Mouse (Mus musculus): Measurements from ENCODE around the gene Rgs13. TPM values are rescaled to one million over a fixed set of nuclear protein-coding genes. Genes with fewer than 3 reads are reported as not detected.

Rgs13 gene
- total RNA-seq (2021) = not detected

DNA sequence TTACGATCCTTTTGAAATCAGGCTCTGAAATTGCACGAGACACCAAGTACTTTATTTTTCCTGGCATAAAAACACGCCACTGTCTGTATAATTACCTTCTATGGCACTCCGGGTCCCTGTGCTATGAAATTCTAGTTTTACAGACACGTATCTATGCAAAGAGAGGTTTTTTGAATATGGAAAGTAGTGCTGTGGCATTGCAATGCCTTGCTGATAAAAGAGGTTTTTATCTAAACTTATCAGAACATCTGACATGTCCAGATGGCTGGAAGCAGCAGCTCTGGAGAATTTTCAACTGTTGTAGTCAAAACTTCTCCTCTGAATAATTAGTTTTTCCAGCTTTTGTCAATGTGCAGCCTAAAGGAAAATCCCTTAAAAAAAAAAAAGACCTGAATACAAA is at the start of gene Rgs13:
Gene Rgs13 (minus strand): TSS at position 207 of the 400 bp plus-strand sequence.
- no peak for DNase-seq
- intact Hi-C loops (cut with DNase I) = no loop called here

DNA sequence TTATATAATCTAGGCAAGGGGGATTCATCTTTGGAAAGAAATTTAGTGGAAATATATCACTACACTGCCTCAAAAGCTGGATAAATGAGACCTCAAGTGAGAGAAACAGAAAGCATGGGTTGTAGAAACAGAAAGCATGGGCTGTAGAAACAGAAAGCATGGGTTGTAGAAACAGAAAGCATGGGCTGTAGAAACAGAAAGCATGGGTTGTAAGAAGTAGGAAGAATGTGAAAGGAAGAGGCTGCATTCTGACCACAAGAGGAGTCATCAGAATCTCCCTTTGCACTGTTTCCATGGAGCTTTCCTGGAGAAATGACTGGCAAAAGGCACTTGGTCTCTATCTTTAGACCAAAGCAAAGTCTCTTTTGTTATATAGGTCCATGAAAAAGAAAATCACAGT is 38.1 kb upstream of the Rgs13 start:
- no peak for DNase-seq
- intact Hi-C loops (cut with DNase I) = no loop called here

DNA sequence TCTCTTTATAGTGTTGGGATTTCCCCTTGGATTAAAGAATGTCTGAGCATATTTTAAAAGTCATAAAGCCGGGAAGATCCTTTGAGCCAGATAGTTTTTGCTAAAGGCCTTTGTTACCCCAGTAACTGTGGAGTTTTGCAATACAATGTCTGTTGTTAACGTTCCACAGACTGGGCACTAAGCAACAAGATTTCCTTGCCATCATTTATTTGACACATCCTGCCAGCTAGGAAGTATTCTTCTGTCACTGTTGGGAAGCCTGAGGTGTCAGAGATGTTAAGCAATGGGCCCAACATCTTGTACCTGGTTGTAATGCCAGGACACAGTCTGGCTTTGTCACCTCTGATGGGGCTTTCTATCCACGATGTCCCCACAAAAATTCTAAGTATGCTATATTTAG is 33.7 kb upstream of the Rgs13 start:
- DNase-seq = no peak
- intact Hi-C loops (cut with DNase I) = no loop called here

DNA sequence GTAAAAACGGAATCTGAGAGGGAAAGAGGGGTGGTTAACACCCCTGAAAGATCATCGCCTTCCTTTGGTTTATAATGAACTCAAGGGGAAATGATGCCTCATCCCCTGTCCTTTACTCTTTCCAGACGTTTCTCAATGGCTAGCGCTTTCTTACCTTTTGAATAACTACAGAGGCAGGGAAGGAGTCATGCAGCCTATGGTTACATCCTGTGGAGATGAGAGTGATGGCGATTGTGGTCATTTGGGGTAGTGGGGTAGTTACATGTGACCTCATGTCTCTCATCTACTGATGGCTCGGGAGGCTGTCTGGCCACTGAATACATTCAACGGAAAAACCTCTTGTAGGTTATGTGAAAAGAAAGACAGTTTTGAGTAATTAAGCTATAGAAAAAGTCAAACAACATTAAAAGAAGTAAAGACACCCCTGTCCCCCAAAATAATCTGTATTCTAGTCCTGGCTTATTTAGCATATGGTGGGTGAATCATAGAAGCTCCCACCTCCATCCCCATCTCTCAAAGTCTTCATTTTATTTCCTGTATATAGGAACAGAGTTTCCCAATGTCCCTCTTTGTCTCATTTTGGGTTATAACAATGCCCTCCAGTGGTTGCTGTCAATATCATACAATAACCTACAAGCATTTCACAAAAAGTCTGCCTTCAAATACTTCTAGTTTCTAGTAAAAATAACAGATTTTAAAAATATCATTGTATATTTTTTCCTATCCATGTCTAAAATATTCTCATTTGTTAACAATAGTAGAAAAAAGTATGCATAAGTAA is 29.3 kb upstream of the Rgs13 start:
- intact Hi-C loops (cut with DNase I) = loop anchor here (10.0 kb wide), 1 partner anchor 202 kb away; the partner anchor contains the start of gene Rgs2
- DNase-seq = no peak

DNA sequence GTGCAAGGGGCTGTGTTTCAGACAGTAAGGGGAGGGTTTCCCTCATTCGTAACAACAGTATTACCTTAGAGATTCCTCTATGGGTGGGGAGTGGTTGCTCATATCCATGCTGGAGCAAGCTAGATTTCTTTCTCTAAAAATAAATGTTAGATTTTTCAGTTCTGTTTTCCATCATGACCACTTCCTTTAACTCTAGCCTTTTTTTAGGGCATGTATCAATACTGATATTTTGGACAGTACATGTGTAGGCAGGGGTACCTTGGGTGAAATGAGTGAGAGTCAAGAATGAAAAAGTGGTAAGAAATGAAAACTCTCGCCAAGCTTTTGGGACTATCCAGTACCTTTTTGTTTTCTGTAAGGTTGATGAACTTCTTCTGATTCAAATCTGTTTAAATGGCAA is 27.6 kb upstream of the Rgs13 start:
- intact Hi-C loops (cut with DNase I) = loop anchor here (10.0 kb wide), 1 partner anchor 200 kb away; the partner anchor contains the start of gene Rgs2
- no peak for DNase-seq

DNA sequence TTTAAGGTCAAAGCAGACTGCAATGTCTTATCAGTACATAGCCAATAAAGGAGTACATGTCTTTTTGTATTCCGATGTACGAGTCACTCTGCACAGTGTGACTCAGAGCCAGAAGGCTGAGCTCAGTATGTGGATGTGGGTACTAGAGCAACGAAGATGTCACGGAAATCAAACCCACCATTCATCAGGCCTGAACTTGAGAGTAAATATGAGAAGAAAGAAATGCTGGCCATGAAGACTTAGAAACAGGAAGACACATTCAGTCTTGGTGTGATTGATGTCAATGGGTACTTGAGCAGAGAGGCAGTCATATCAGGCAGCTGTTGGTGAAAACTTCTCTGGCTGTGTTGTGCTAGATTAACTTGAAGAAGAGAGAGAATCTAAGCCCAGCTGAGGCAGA is 25.8 kb upstream of the Rgs13 start:
- intact Hi-C loops (cut with DNase I) = loop anchor here (10.0 kb wide), 1 partner anchor 198 kb away; the partner anchor contains the start of gene Rgs2
- DNase-seq = no peak

DNA sequence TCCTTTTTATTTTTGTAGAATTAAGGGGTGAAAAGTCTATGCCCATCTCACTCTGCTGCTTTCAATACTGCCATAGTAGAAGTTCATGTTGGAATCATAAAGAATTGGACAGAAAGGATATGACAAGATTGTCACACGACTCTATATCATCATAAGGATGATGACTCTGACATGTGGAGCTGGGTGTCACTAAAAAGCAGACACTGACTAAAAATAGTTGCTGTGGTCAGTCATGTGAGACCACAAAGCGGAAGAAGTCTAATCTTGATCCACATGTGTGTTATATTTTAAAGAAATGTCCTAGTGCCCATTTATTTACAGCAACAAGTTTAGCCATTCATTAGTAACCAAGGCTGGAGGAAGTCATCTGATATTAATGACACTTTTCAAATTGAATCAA is 23.3 kb upstream of the Rgs13 start:
- intact Hi-C loops (cut with DNase I) = loop anchor here (10.0 kb wide), 1 partner anchor 196 kb away; the partner anchor contains the start of gene Rgs2
- no peak for DNase-seq

DNA sequence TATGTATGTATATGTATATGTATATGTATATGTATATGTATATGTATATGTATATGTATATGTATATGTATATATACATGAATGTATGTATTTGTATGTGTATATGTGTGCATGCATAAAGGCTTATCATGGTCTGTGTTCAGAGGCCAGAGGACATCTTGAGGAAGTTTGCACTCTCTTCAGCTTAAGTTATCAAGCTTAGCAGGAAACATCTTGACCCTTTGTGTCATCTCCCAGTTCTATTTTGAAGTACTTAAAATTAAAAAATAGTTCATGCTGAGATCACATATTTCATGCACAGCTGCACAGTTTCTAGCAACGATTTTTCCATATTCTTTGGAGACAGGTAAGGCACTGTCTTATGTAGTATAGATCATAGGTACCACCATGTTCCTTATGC is 22.4 kb upstream of the Rgs13 start:
- intact Hi-C loops (cut with DNase I) = loop anchor here (5.0 kb wide), 2 partner anchors 153 to 387 kb away; no protein-coding TSS in a partner anchor
- DNase-seq = no peak

DNA sequence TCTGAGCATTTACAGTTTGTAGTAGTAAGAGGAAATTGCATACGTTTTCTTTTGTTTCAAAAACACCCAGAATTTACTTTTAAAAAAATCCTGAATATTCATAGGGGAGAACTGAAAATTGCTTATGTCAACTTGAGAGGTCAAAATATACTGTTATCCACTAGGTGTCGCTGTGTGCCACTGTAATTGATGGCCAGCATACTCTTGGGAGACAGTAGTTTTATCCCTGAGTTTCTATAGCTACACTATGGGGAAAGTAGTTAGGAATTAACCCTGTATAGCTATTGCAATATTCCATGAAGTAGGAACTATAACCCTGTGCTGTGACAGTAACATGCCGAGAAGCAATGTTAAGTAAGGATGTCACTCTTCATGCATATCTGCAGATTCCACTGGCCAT is 20.5 kb upstream of the Rgs13 start:
- DNase-seq = peak; percentile 15 to 47
- intact Hi-C loops (cut with DNase I) = loop anchor here (1.0 to 5.0 kb wide), 3 partner anchors 155 to 385 kb away; no protein-coding TSS in a partner anchor

DNA sequence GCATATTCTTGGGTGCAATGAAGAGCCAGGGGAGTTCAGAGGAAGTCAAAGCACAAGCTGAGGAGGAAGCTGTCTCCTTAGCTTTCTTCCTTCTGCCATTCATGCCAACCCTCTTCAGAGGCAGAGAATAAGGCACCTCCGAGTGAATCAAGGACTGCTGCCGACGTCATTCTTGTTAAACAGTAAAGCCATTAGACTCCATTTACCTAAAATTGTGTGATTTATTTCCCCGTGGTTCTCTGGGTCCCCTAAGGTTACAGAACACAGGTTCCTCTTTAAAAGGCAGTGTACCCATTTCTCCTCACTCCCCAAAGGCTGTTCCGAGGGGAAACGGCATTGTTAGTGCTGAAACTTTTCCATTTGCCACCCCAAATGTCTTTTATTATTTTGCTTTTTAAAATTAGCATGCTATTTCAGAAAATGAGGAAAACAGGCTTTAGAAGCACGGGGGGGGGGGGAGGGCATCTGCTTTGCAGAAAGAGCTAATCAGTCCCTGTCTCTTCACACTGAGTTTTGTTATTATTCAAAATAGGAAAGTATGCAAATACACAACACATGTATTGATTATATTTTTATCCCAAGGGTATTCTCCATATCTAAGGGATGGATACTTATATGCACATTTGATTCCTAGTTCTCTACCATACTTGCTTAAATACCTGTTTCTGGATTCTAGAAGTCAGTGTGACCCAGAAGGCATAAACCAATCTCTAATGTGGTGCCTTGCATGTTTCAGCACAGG is 9.7 kb upstream of the Rgs13 start:
- intact Hi-C loops (cut with DNase I) = no loop called here
- no peak for DNase-seq

DNA sequence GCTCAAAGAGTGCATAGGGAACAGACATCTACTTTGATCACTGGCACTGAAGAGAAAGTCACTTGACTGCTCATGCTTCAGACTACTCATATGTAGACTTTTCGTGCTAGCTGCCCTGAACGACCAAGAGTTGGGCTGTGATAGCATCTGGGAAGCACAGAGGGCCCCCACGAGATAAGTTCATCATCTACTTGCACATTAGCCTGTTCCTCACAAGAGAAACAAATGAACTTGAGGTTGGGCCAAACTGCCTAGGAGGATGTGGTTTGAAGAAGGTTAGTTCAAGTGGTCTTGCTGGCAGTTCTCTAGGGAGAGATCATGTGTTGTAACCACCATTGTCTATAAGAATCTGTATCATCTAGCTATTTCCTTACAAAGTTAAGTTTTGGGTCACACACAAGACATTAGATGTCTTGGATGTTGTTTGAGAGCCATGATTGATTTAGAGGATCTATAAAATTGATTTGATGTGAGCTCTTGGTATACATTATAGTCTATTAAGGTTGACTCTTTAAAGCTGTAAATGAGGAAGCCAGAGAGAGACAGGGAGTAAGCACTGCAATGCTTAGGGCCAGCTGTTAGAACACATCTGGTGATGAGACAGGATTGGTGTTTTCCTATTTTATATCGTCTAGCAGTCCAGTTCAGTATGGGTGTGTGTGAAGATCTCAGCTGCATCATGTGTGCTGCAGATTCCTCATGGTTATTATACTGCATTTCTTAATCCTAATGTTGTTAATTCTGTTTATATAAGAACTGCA is 8.0 kb upstream of the Rgs13 start:
- no peak for DNase-seq
- intact Hi-C loops (cut with DNase I) = no loop called here

DNA sequence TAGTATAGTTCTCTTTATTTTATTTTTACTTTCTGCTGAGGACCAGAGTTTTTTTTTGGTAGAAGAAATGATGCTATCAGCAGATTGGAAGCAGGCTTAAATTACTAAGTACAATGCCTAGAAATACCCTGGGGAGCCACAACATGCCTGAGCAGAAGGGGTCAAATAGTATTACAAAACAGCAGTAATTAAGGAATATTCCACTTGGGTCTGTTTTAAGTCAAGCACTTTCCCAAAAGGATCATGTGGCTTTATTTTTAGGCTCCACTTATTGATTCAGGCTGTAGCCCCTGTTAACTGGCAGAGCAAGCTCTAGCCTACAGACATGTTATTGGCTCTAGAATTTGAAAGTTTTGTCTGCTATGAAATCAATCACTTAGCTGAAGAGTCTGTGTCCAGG is 6.5 kb upstream of the Rgs13 start:
- intact Hi-C loops (cut with DNase I) = no loop called here
- DNase-seq = no peak

DNA sequence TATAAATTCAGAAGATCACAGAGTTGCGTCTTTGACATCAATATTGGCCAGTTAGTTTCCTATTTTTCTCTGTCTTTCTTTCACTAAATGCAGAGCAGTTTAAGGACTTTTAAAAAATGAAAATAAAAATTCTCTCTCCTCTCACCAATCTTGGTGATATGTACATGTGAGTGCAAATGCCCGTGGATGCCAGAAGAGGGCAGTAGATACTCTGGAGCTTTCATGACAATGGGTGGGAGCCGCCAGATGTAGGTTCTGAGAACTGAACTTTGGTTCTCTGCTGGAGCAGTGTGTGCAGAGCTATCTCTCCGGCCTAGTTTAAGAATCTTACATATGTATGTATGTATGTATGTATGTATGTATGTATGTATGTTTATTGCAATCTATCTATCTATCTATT is 2.4 kb upstream of the Rgs13 start:
- intact Hi-C loops (cut with DNase I) = no loop called here
- DNase-seq = no peak

DNA sequence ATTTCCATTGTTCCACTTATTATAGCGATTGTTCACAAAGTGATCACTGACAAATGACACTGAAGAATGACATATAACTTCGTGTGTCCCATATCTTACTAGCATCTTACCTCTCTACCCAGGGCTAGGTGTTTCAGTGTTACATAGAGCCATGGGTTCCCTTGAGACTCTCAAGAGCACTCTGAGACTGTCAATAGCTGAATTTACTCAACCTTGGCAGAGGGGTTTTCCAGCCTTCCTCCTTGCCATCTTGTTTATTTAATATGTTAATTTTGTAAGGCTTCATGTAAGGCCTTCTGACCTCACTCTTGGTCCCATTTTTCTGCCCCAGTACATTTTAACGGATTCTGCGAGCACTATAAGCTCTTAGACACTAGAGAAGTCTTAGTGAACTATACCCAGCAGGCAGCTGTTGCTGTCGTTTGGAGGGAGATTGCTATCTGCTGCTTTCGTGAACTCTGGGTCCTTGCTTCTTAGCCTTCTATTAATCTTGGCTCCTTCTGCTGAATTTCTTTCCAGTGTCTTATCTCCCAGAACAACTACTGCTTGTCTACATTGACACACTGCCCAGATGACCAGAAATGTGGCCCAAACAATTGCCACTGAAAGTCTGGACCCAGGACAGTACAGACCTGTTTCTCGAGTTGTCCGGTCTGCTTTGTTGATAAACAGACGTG is 1.2 kb upstream of the Rgs13 start:
- intact Hi-C loops (cut with DNase I) = no loop called here
- no peak for DNase-seq

DNA sequence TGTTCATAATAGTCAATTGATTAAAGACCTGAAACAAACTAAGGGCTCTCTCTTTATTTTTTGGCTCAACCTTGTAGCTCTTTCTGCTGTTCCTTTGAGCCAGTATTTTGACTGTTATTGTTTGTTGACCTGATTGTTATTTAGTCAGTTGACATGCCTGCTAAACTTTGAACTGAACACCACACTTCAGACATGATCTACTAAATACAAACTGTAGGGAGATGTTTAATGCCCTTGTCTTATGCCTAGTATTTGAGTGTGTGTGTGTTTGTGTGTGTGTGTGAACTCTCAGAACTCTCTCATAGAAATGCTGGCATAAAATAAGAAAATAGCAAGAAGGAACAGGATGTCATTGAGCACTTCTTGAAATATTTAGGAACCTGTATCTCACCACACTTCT is 448 bp upstream of the Rgs13 start:
- intact Hi-C loops (cut with DNase I) = no loop called here
- DNase-seq = no peak

DNA sequence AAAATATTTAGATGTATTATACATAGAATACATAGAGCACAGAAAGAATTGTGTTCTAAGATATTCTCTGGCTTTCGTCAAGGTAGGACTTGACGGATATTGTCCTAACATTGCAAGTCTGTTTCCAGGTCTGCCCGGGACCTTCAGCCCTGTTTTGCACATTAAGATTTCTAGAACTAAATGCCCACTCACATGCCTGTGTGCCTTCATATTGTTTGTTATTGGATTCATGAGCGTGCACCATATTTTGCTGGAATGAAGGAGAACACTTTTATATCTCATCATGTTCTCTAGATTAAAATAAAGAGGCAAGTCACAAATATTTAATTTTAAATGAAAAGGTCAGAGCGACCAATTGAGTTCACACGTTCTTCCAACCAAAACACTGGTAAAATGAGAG is 2.4 kb downstream of the Rgs13 start:
- no peak for DNase-seq
- intact Hi-C loops (cut with DNase I) = no loop called here

DNA sequence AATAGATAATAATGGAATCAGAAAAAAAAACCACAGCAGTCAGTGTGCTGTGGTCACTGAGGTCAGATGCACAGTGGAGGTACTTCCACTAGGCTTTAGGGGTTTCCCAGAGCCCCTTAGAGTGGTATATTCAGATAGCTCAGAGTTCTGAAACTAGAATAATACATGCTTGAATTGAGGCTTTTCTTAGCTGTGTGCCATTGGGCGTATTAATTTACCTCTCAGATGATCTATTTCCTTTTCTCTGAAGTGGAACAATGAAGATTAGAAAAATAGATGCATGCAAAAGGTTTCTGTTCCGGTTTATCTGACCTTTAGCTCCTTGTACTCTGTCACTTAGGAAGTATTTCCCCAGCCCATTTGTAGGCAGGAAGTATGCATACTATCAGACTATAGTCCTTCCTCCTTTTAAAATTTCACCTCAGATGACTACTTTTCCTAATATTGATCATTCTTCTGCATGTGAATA is 3.6 kb downstream of the Rgs13 start:
- intact Hi-C loops (cut with DNase I) = no loop called here
- no peak for DNase-seq

DNA sequence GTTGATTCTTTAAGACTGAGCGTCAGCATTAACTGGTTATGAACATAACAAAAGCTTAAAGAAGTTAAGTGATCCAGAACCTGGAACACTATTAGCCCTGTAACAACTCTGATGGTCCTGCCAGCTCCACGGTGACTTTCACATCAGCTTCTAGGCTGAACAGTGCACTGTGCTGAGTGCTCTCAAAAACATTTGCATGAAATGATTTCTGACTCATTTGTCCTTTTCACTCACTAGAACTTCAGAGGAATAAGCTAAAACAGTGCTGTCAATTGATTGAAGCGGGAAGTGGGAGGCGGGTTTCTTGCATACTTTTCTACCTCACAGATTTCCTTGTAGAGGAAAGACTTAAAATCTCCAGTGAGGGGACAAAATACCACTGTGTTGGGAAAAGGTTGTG is 8.3 kb downstream of the Rgs13 start:
- intact Hi-C loops (cut with DNase I) = no loop called here

DNA sequence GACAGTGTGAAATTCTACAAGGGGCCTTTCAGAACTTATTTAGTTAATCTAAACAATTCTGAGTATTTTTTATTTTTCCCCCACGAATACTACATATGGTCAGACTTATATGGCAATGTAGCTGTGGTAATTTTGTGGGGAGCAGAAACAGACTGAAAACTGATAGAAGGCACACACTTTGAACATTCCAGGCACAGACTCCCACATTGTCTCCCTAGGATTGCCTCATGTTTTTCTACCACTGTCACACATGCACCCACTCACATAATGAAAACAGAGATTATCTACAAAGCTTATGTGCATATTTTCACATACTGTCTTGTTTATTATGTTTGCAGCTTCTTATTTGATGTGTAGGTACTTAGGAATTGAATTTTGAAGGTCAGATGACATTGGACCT is 9.4 kb downstream of the Rgs13 start:
- DNase-seq = no peak
- intact Hi-C loops (cut with DNase I) = no loop called here

More for the DNA sequence above, 8.3 kb downstream of the Rgs13 start:
- no peak for DNase-seq

DNA sequence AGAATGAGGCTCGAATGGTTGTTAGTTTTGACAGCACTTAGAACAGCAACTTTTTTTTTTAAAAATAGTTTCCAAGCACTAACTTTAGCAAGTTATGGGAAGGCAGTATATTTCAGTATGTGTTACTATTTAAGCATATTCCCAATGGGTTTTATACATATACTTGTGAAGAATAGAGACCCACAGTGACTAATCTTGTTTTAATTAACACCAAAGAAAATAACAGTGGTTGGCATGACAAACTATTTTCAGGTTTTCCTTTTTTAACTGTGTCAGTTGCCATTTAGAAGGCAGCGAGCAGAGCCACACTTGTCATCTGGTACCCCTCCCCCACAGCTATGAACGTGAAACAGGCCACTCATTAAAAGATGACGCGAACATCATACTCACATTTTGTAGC is 10.3 kb downstream of the Rgs13 start:
- intact Hi-C loops (cut with DNase I) = no loop called here
- no peak for DNase-seq
